Mouse (Mus musculus) limb, embryonic 13.5 days (tissue): ENCODE data around the gene Tmem44. TPM values are rescaled to one million over a fixed set of nuclear protein-coding genes. Genes with fewer than 3 reads are reported as not detected.
A peak's percentile ranks its signal among the peaks of the same experiment; 100 is the strongest.

Experiments
- ATAC-seq: fragments of 200-750 bp; cut with Nextera tagmentation; 2 replicates; pipeline ENCODE4 v1.8.0; 2017; ENCODE audit warnings: low read depth, moderate number of reproducible peaks, moderate TSS enrichment; ENCODE audit not compliant: low FRiP score
- H3K27ac ChIP-seq: fragments of 300-500 bp; sonication (generic); 2 replicates; pipeline ENCODE4 v1.5.1; 2015; ENCODE audit warnings: inconsistent platforms, mild to moderate bottlenecking, moderate library complexity
- H3K27me3 ChIP-seq: fragments of 300-500 bp; sonication (generic); 2 replicates; pipeline ENCODE4 v1.6.1; 2015; ENCODE audit warnings: mild to moderate bottlenecking, inconsistent platforms
- H3K36me3 ChIP-seq: fragments of 300-500 bp; sonication (generic); 2 replicates; pipeline ENCODE4 v1.6.1; 2015; ENCODE audit warnings: inconsistent platforms, mild to moderate bottlenecking, moderate library complexity
- H3K4me1 ChIP-seq: fragments of 300-500 bp; sonication (generic); 2 replicates; pipeline ENCODE4 v1.6.1; 2015; ENCODE audit warnings: inconsistent platforms
- H3K4me2 ChIP-seq: fragments of 300-500 bp; sonication (generic); replicated peaks from 2 replicates; pipeline ENCODE4 v1.6.1; 2015; ENCODE audit warnings: inconsistent platforms, mild to moderate bottlenecking, moderate library complexity
- H3K4me3 ChIP-seq: fragments of 300-500 bp; sonication (generic); 2 replicates; pipeline ENCODE4 v1.5.1; 2015; ENCODE audit warnings: moderate library complexity, mild to moderate bottlenecking, inconsistent platforms
- H3K9ac ChIP-seq: fragments of 300-500 bp; sonication (generic); 2 replicates; pipeline ENCODE4 v1.6.1; 2015; ENCODE audit warnings: mild to moderate bottlenecking, inconsistent platforms
- H3K9me3 ChIP-seq: fragments of 300-500 bp; sonication (generic); 2 replicates; pipeline ENCODE4 v1.6.1; 2016; ENCODE audit warnings: inconsistent platforms
- WGBS: fragments of 180-500 bp; shearing (Covaris S2); methylation state at CpG from one replicate; pipeline ENCODE4 v1.1.7; 2015; 5-methylcytosine and 5-hydroxymethylcytosine counted together
- polyA plus RNA-seq: library from polyadenylated mRNA; unstranded; fragments of >200 nt; fragmentation: Nextera tagmentation; extraction: Ambion mirVana; gene quantifications from 2 replicates; pipeline ENCODE4 v1.2.1, GENCODE M21; 2015

Tmem44 gene
- polyA plus RNA-seq, 1 experiment from 2014 or later, result 26.0 TPM

GRCm38 (mm10) chr16:30501621-30502020, 49.0 kb downstream of the Tmem44 start:
- ATAC-seq, result no peak

DNA sequence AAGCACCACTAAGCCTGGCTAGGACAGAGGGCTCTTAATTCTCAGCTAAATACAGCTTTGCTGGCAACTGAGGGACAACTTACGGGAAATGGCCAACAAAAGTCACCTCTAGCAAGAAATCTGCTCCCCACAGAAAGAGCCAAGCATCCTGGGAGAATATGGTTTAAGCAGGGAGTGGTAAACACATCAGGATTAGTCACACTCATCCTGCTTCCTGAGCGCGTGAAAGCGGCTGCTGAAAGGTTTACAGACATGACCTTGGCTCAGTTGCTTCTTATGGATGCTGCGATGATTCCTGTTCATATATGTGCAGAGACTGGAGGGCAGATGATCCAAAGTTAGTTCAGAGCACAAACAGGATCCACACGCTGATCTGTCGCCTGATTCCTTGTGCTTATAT, 50.4 kb downstream of the Tmem44 start:
- no peaks in the 10 kb centered on the region for H3K36me3 ChIP-seq
- no peak overlapping the region for H3K9ac ChIP-seq
- peaks cover 16% of the 10 kb centered on the region for H3K4me1 ChIP-seq
- H3K4me3 ChIP-seq, result no peak overlapping the region
- no peak for ATAC-seq
- H3K27me3 ChIP-seq, result no peaks in the 10 kb centered on the region
- WGBS, result 79% methylated on average over 7 of the region's 7 CpGs
- H3K4me2 ChIP-seq, result no peak overlapping the region
- no peaks in the 10 kb centered on the region for H3K9me3 ChIP-seq
- no peak overlapping the region for H3K27ac ChIP-seq

More at GRCm38 (mm10) chr16:30501621-30502020, 49.0 kb downstream of the Tmem44 start:
- no peak overlapping the region for H3K9ac ChIP-seq
- H3K27ac ChIP-seq, result no peak overlapping the region
- H3K9me3 ChIP-seq, result no peaks in the 10 kb centered on the region
- no peaks in the 10 kb centered on the region for H3K27me3 ChIP-seq
- 67% methylated on average over 5 of the region's 5 CpGs for WGBS
- H3K36me3 ChIP-seq, result no peaks in the 10 kb centered on the region
- peaks cover 16% of the 10 kb centered on the region for H3K4me1 ChIP-seq
- H3K4me3 ChIP-seq, result no peak overlapping the region
- H3K4me2 ChIP-seq, result no peak overlapping the region

DNA sequence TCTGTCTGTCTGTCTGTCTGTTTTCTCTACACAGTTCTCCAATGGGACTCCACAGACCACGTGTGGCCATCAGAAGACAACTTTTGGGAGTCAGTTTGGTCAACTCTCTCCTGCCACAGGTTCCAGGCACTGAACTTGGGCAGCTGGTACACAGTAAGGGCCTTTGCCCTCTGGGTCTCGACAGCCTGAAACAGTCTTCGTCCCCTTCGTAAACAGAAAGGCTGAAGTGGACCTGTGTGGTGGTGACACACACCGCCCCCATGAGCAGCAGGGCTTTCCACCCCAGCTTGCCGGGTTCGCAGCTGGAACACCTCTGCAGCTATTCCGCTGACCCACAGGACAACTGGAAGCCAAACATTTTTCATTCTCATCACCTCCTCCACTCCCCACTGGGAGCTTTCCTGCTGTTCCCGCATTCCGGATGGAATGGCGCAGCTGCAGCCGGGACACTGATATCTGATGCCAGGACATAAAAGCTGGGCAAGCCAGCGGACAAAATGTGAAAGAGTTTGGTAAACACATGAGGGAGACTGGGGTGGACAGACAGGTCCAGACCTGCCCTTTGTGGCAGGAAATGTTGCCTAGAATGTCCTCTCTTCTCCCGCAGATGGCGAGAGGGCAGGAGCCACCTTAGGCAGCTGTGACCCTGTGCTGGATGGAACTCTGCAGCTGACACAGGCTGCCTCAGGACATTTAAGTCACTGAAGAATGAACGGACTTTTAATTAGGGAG, 51.4 kb downstream of the Tmem44 start:
- H3K36me3 ChIP-seq, result no peaks in the 10 kb centered on the region
- H3K9me3 ChIP-seq, result no peaks in the 10 kb centered on the region
- H3K4me2 ChIP-seq, result peak overlapping the region; percentile 39
- H3K27ac ChIP-seq, result 0 out of 2 replicates have a peak overlapping the region, but pooled peaks have one; percentile 3
- no peak overlapping the region for H3K4me3 ChIP-seq
- H3K27me3 ChIP-seq, result no peaks in the 10 kb centered on the region
- H3K9ac ChIP-seq, result no peak overlapping the region; the same call in 1 of the 2 replicates
- WGBS, result 16% methylated on average over 16 of the region's 16 CpGs
- peaks cover 16% of the 10 kb centered on the region for H3K4me1 ChIP-seq
- ATAC-seq, result peak; percentile 41

- Histone ChIP-seq H3K4me1 (peaks cover 11% of the 10 kb centered on the region), H3K27ac (no peak overlapping the region), H3K27me3 (no peaks in the 10 kb centered on the region), H3K4me2 (no peak overlapping the region), H3K36me3 (no peaks in the 10 kb centered on the region), H3K9ac (no peak overlapping the region), H3K9me3 (no peaks in the 10 kb centered on the region), H3K4me3 (no peak overlapping the region)
- 80% methylated on average over 5 of the region's 5 CpGs for WGBS
- no peak for ATAC-seq
These were observed 53.3 kb downstream of the Tmem44 start for GRCm38 (mm10) chr16:30497307-30497706.

DNA sequence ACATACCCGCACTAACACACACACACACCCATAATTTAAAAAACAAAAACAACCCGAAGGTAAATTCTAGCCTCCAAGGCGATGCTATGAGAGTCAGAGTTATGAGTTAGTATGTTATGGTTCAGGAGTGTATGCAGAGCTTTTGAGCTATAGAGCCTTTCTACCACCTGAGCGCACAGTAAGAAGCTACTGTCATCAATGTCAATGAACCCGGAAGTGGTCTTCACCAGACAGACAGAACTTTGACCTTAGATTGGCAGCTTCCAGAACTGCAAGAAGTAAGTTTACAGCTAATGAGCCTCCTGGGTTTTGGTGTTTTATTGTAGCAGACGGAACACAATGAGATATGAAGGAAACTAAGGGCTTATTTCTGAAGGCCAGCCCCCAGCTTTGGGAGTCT, 55.8 kb downstream of the Tmem44 start:
- 83% methylated on average over 6 of the region's 6 CpGs for WGBS
- H3K27me3 ChIP-seq, result no peaks in the 10 kb centered on the region

GRCm38 (mm10) chr16:30491742-30492141, 58.9 kb downstream of the Tmem44 start:
- 69% methylated on average over 4 of the region's 4 CpGs for WGBS
- H3K4me2 ChIP-seq, result no peak overlapping the region

More for the DNA sequence above, 55.8 kb downstream of the Tmem44 start:
- H3K9ac ChIP-seq, result no peak overlapping the region
- peaks cover 7% of the 10 kb centered on the region for H3K4me1 ChIP-seq
- no peak overlapping the region for H3K27ac ChIP-seq
- no peaks in the 10 kb centered on the region for H3K9me3 ChIP-seq
- H3K4me2 ChIP-seq, result no peak overlapping the region
- H3K4me3 ChIP-seq, result no peak overlapping the region
- no peaks in the 10 kb centered on the region for H3K36me3 ChIP-seq
- no peak for ATAC-seq

GRCm38 (mm10) chr16:30490791-30491190, 59.9 kb downstream of the Tmem44 start:
- no peak overlapping the region for H3K27ac ChIP-seq
- no peaks in the 10 kb centered on the region for H3K36me3 ChIP-seq
- H3K4me3 ChIP-seq, result no peak overlapping the region
- H3K9ac ChIP-seq, result no peak overlapping the region
- no peak overlapping the region for H3K4me2 ChIP-seq
- H3K9me3 ChIP-seq, result no peaks in the 10 kb centered on the region
- no peak for ATAC-seq
- 70% methylated on average over 2 of the region's 2 CpGs for WGBS
- no peaks in the 10 kb centered on the region for H3K27me3 ChIP-seq
- no peaks in the 10 kb centered on the region for H3K4me1 ChIP-seq

More at GRCm38 (mm10) chr16:30491742-30492141, 58.9 kb downstream of the Tmem44 start:
- ATAC-seq, result no peak
- Histone ChIP-seq H3K9ac (no peak overlapping the region), H3K4me3 (no peak overlapping the region), H3K4me1 (no peaks in the 10 kb centered on the region), H3K27me3 (no peaks in the 10 kb centered on the region), H3K36me3 (no peaks in the 10 kb centered on the region), H3K27ac (no peak overlapping the region), H3K9me3 (no peaks in the 10 kb centered on the region)

DNA sequence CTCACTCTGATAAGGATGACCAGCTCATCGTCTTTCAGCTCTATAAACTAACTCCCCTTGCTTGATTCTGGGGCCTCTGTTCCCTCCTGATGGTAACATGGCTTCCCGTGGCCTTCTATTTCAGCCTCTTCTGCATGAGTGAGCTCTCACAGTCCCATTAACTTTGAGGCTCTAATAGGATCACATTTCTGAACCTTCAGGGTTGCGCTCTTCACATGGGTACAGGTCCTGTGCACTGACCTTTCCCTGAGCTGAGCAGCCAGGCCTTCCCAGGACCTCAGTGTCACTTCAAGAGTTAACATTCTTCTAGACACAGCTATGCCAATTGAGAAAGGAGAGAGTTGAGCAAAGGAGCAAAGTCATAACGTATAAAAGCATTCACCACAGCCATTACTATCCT, 60.3 kb downstream of the Tmem44 start:
- H3K9ac ChIP-seq, result no peak overlapping the region
- H3K9me3 ChIP-seq, result no peaks in the 10 kb centered on the region
- H3K4me2 ChIP-seq, result no peak overlapping the region
- H3K4me1 ChIP-seq, result no peaks in the 10 kb centered on the region
- no peaks in the 10 kb centered on the region for H3K27me3 ChIP-seq
- no peaks in the 10 kb centered on the region for H3K36me3 ChIP-seq
- no peak overlapping the region for H3K27ac ChIP-seq
- H3K4me3 ChIP-seq, result no peak overlapping the region
- 69% methylated on average over 4 of the region's 4 CpGs for WGBS
- no peak for ATAC-seq

DNA sequence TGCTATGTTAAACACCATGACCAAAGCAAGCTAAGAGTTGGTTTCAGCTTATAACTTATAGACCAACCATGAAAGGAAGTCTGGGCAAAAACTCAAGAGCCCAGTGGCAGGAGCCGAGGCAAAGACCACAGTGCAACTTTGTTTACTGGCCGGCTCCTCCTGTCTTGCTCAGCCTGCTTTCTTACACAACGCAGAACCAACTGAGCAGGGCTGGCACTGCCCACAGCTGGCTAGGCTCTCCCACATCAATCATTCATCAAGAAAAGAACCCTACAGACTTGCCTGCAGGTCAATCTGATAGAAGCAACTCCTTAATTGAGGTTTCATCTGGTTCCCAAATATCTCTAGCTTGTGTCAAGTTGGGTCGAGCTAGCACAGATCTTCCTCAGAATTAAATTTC, 61.0 kb downstream of the Tmem44 start:
- ATAC-seq, result no peak

DNA sequence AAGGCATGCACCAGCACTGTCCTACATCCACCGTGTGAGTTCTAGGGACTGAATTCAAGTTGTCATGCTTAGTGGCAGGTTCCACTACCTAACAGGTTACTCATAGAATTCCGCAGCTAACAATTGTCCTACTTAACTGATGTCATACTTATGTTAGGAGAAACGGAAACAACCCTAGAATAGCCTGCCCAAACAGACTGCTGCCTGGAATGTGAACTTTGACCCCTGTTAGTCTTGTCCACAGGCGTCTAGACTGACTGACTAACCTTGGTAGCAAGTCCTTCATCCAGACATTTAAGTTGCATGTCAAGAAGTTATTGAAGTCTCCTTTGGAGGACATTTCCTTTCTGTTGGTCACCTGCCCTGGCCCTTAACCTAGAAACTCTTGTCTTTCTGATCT, 64.1 kb downstream of the Tmem44 start:
- Histone ChIP-seq H3K4me3 (no peak overlapping the region), H3K9me3 (no peaks in the 10 kb centered on the region), H3K4me2 (no peak overlapping the region), H3K27ac (no peak overlapping the region), H3K27me3 (no peaks in the 10 kb centered on the region), H3K36me3 (no peaks in the 10 kb centered on the region), H3K4me1 (no peaks in the 10 kb centered on the region), H3K9ac (no peak overlapping the region)
- no peak for ATAC-seq
- 59% methylated on average over 4 of the region's 4 CpGs for WGBS

More for the DNA sequence above, 61.0 kb downstream of the Tmem44 start:
- H3K9ac ChIP-seq, result no peak overlapping the region
- no peaks in the 10 kb centered on the region for H3K9me3 ChIP-seq
- H3K4me1 ChIP-seq, result no peaks in the 10 kb centered on the region
- WGBS, result 71% methylated on average over 4 of the region's 4 CpGs
- no peaks in the 10 kb centered on the region for H3K27me3 ChIP-seq
- no peak overlapping the region for H3K4me2 ChIP-seq
- no peaks in the 10 kb centered on the region for H3K36me3 ChIP-seq
- no peak overlapping the region for H3K27ac ChIP-seq
- no peak overlapping the region for H3K4me3 ChIP-seq

- H3K4me3 ChIP-seq, result no peak overlapping the region
These were observed 72.9 kb downstream of the Tmem44 start for GRCm38 (mm10) chr16:30477791-30478190.

DNA sequence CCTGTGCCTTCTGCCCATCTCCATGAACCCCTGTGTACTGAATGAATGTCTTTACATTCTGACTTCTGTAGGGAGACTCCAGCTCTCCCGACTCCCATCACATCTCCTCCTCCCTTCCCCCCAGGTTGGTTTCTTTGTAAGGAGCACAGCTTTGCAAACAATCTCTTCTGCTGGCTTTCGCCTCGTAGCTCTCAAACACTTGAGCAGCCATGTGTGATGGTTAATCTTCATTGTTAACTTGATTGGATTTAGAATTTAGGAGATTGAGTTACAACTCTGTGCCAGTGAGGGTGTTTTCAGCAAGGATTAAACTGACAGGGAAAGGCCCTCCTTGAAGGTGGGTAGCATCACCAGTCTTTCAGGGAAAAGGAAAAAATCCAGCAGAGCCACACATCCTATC, 73.6 kb downstream of the Tmem44 start:
- no peaks in the 10 kb centered on the region for H3K36me3 ChIP-seq
- H3K4me3 ChIP-seq, result no peak overlapping the region
- no peak overlapping the region for H3K4me2 ChIP-seq
- peaks cover 7% of the 10 kb centered on the region; the same call in 1 of the 2 replicates for H3K4me1 ChIP-seq
- no peak for ATAC-seq
- H3K27me3 ChIP-seq, result no peaks in the 10 kb centered on the region
- H3K9me3 ChIP-seq, result 0 out of 2 replicates have a peak, but pooled peaks cover under 1% of the 10 kb centered on the region
- WGBS, result 73% methylated on average over 3 of the region's 3 CpGs
- no peak overlapping the region for H3K9ac ChIP-seq
- H3K27ac ChIP-seq, result no peak overlapping the region

More at GRCm38 (mm10) chr16:30477791-30478190, 72.9 kb downstream of the Tmem44 start:
- H3K4me1 ChIP-seq, result peaks cover 7% of the 10 kb centered on the region; the same call in 1 of the 2 replicates
- H3K27me3 ChIP-seq, result no peaks in the 10 kb centered on the region
- ATAC-seq, result no peak
- H3K36me3 ChIP-seq, result no peaks in the 10 kb centered on the region
- 89% methylated on average over 5 of the region's 5 CpGs for WGBS
- H3K27ac ChIP-seq, result no peak overlapping the region
- H3K9me3 ChIP-seq, result no peaks in the 10 kb centered on the region
- H3K9ac ChIP-seq, result no peak overlapping the region
- no peak overlapping the region for H3K4me2 ChIP-seq
